Mouse (Mus musculus): Measurements from ENCODE around the gene Ccdc7a. TPM values are rescaled to one million over a fixed set of nuclear protein-coding genes. Genes with fewer than 3 reads are reported as not detected.

The Ccdc7a gene
- total RNA-seq, 2 experiments from 2014 or later = not detected

DNA sequence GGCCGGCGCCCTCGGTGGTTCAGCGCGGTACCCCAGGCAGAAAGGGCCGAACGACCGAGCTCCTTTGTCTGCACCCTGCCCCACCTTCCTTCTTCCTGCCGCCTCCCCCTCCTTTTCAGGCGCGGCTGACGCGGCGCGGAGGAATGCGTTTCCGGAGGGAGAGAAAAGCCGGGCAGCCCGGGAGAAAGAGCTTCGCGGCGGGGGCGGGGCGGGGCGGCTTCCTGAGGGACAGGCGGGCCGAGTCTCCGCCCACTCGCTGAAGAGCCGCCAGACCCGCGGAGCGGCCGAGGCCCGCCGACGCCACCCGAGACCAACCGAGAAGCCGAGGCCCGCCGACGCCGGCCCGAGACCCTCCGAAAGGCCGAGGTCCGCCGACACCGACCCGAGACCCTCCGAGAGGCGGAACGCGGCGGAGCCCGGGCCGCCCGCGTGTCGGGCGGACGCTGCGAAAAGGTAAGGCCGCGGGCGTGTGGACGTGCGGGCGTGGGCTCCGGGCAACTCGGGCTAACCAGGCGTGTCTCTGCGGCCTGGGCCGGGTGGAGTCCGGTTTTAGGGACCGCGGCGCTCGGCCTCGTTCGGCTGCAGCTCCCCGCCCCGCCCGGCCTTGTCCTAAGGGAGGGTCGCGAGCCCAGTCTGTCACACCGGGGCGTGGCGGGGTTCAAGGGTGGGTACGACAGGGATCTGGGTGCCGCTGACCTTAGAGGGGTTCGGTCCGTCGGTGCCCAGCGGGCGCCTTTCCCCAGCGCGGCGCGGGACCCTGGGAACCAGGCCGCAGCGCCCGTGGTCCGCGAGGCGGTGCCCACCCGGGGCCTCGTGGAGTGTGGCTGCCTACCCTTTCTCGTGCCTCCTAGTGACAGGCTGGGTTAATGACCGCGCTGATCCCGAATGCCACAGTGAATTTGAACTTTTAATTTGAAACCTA is 379.5 kb downstream of the Ccdc7a start, which contains the start of gene Itgb1:
Gene Itgb1 (plus strand): TSS at position 148 of the 922 bp plus-strand sequence.
- Histone ChIP-seq H3K27ac (peak within 1 kb of the TSS; percentile 99), H3K4me3 (peak within 1 kb of the TSS; percentile 96)
- intact Hi-C loops (cut with DNase I) = loop anchor here (2.0 kb wide), 3 partner anchors 17 to 39 kb away; no protein-coding TSS in a partner anchor
- peak; percentile 47 for TF ChIP-seq CTCF (IDR thresholded peaks at IDR 0.05)
- peak; percentile 86 to 90 for DNase-seq (ENCODE audit: extremely low spot score in 1 of 2, low spot score in 2 of 2)

DNA sequence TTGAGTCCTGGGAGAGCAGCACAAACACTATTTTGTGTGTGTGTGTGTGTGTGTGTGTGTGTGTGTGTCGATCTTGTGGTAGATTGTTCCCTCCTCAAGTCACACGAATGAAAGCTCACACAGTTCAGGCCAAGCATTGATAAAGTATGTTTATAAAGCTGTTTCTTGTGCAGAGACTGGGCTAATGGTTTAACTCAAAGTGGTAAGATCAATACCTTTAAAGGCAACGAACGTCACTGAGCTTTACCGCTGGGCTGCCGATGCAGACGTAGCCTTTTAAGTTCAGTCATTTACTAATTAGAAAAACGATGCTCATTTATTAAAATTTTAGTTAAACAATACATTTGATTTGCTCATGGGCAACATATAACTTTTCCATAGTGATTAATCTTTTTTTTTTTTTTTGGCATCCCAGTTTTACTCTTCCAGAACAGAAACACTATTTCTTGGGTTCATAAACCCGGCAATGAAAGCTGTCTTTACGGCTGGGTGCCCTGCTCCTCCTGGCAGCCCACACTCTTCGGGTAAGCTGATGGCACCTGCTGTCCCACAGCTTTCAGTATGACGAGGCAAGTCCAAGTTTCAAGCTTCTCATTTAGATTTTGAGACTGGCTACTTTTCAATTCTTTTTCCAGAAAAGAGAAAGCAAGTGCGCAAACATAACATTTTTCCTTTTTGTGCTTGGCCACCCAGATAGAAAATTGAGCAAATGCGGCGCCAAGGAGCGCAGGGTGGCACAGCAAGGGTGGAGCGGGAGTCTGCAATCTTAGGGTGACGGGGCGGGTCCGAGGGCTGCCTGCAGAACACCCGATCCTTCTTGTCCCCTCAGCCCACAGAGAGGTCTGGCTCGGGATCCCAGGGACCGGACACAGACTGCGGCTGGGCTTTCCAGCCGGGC is 380.5 kb downstream of the Ccdc7a start:
- H3K27ac ChIP-seq = peak overlapping the region; percentile 99
- H3K4me3 ChIP-seq = peak overlapping the region; percentile 96
- intact Hi-C loops (cut with DNase I) = loop anchor here (2.0 kb wide), 1 partner anchor 32 kb away; no protein-coding TSS in a partner anchor
- no peak for DNase-seq (ENCODE audit: extremely low spot score in 1 of 2, low spot score in 2 of 2)
- TF ChIP-seq CTCF (IDR thresholded peaks at IDR 0.05) = no peak

Other genes with a start within 250 kb of the Ccdc7a start
- not detected for gene Ccdc7b, start 1.6 kb upstream of the Ccdc7a start, total RNA-seq (2021)
- gene Gm10999, start 66.1 kb upstream of the Ccdc7a start, total RNA-seq (2021) = not detected
- gene 2610044O15Rik8, start 168.9 kb upstream of the Ccdc7a start, total RNA-seq (2021) = 10 to 100 TPM; 21.8 to 23.2 TPM

Data from left cerebral cortex, adult 2 months (tissue).